Mouse (Mus musculus): ENCODE results near the gene Tns4. TPM values are rescaled to one million over a fixed set of nuclear protein-coding genes. Genes with fewer than 3 reads are reported as not detected.

Gene Tns4
- polyA plus RNA-seq, 1 experiment from 2014 or later = 0.22 TPM

DNA sequence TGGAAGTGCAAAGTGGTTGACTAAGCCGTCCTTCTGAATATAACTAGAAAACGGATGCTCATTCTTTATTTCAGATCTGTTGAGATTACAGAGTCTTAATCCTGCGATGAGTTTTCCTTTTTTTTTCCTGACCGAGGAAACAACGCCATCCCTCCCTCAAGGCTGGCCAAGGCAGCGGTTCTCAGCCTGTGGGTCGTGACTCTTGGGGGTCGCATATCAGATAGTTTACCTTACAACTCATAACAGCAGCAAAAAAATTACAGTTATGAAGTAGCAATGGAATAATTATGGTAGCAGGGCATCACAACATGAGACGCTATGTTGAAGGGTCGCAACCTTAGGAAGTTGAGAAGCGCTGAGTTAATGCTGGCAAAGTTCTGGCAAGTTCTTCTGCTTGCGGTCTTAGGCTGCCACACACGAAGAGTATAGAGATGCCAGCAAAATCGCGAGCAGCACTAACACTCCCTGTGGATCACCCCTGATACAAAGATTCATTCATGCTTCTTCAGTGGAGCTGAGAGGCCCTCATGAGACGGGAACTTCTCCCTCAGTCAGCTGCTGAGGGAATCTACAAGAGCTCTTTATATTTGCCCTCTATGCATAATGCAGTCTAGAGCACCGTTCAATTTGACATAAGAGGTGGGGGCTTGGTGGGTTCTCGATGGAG is 64.5 kb downstream of the Tns4 start:
- Histone ChIP-seq H3K4me1 (ENCODE audit: control insufficient read depth, insufficient read depth, low read length) (peaks cover 8% of the 10 kb centered on the region), H3K9me3 (ENCODE audit: control insufficient read depth, low read length) (no peaks in the 10 kb centered on the region), H3K4me2 (ENCODE audit: low read length) (peak overlapping the region; percentile 77), H3K9ac (replicated peaks; ENCODE audit: low read length) (no peak overlapping the region; the same call in 1 of the 2 replicates), H3K27me3 (ENCODE audit: control insufficient read depth, insufficient read depth, low read length) (no peaks in the 10 kb centered on the region), H3K27ac (replicated peaks; ENCODE audit: low read depth, low read length) (no peak overlapping the region), H3K36me3 (ENCODE audit: control insufficient read depth, insufficient read depth, low read length) (no peaks in the 10 kb centered on the region), H3K4me3 (replicated peaks; ENCODE audit: low read depth, low read length) (peak overlapping the region; percentile 57)
- ATAC-seq (ENCODE audit: low FRiP score, low TSS enrichment) (peak; percentile 46; the same call in 1 of the 2 replicates), DNase-seq (no peak)
- 53% methylated on average over 18 of the region's 18 CpGs for WGBS

DNA sequence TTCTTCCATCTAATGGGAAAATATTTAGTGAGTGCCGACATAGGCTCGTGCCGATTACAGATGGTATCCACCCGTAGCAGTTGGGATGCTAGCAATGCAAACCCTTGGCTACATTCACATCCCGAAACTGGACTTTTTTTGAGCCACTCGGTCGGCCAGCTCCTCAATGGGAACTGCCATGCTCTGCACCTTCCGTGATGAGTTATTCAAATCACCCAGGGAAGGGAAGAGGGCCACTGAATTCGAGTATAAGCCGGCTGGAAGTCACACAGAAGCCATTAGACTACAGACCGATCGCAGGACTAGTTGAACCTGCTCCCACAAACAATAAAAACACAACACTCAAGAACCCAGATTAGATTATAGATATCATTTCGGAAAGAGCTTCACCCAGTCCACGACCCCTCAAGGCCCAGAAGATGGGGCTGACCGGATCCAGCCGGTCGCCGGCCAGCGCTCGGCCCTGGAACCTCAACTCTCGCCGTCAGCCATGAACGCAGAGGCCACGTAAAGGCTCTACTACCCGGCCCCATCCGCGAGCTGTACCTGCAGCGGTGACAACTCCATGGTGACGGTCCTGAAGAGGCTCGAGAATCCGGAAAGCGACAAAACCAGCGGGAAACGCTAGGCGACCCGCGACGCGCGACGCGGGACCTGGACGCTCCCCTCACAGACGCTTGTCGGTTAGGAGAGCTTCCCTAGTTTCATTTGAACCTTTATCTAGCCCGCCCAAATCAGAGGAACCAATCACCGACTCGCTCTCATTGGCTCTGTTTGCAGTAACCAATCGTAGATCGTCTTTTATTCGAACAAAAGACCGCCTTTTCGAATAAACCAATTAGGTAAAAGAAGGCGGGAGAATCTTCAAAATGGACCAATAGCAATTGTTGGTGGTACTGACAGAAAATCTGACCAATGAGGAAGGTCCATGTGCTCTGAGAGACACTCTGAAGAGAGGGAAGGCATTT is 65.3 kb downstream of the Tns4 start, which contains the start of gene Top2a:
TSS of gene Top2a (minus strand) at position 690 of the 968 bp plus-strand sequence.
- Histone ChIP-seq H3K4me1 (ENCODE audit: control insufficient read depth, insufficient read depth, low read length) (peaks cover 8% of the 10 kb centered on the region), H3K27ac (replicated peaks; ENCODE audit: low read depth, low read length) (no peak within 1 kb of the TSS)
- under 1% methylated on average over 54 of the region's 54 CpGs for WGBS

DNA sequence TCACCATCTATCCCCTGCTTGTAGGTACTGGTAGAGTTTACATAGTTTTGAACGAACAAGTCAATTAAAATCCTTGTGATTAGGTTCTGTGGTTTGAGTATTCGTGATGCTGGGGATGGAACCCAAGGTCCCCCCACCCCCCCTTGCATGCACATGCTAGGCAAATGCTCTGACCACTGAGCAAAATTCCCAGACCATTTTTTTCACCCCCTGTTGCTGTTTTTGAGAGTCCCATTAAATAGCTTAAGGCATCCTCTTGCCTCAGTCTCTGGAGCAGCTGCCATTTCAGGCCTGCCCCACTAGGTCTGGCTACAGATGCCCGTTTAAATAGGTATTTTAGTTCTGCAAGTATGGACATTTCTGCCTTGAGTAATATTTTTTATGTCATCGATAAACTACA is 66.0 kb downstream of the Tns4 start:
- Histone ChIP-seq H3K27me3 (ENCODE audit: control insufficient read depth, insufficient read depth, low read length) (no peaks in the 10 kb centered on the region), H3K9ac (replicated peaks; ENCODE audit: low read length) (peak overlapping the region; percentile 43; the same call in 1 of the 2 replicates), H3K9me3 (ENCODE audit: control insufficient read depth, low read length) (no peaks in the 10 kb centered on the region), H3K4me3 (replicated peaks; ENCODE audit: low read depth, low read length) (peak overlapping the region; percentile 57), H3K36me3 (ENCODE audit: control insufficient read depth, insufficient read depth, low read length) (no peaks in the 10 kb centered on the region), H3K4me1 (ENCODE audit: control insufficient read depth, insufficient read depth, low read length) (peaks cover 8% of the 10 kb centered on the region), H3K4me2 (ENCODE audit: low read length) (peak overlapping the region; percentile 77), H3K27ac (replicated peaks; ENCODE audit: low read depth, low read length) (no peak overlapping the region)
- WGBS = 8% methylated on average over 4 of the region's 4 CpGs
- no peak for ATAC-seq (ENCODE audit: low FRiP score, low TSS enrichment)
- DNase-seq = no peak

More for the DNA sequence above, 65.3 kb downstream of the Tns4 start, which contains the start of gene Top2a:
- peak; percentile 98 for DNase-seq
- Histone ChIP-seq H3K27me3 (ENCODE audit: control insufficient read depth, insufficient read depth, low read length) (no peaks in the 10 kb centered on the region), H3K4me3 (replicated peaks; ENCODE audit: low read depth, low read length) (peak within 1 kb of the TSS; percentile 57), H3K36me3 (ENCODE audit: control insufficient read depth, insufficient read depth, low read length) (no peaks in the 10 kb centered on the region), H3K9ac (replicated peaks; ENCODE audit: low read length) (peak within 1 kb of the TSS; percentile 43), H3K4me2 (ENCODE audit: low read length) (peak within 1 kb of the TSS; percentile 77), H3K9me3 (ENCODE audit: control insufficient read depth, low read length) (no peaks in the 10 kb centered on the region)
- ATAC-seq (ENCODE audit: low FRiP score, low TSS enrichment) = peak; percentile 91

DNA sequence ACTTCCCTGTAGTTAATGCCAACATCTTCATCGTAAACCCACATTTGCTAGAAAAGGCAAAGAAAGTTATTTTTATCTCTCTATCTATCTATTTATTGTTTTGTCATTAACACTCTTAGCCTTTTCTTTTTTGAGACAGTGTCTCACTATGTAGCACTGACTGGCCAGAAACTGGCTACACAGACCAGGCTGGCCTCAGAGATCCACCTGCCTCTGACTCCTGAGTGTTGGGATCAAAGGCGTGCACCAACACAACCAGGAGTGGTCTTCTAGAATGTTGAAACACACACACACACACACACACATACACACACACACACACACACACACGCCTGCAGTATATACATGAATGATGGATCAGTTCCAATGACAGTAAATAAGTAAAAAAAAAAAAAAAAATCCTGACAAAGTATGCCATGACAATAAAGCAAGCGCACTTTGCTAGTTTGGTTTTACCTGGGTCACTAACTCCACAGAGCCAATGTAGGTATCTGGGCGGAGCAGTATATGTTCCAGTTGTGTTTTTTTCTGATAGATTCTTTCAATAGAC is 66.6 kb downstream of the Tns4 start:
- DNase-seq (no peak), ATAC-seq (ENCODE audit: low FRiP score, low TSS enrichment) (no peak)
- H3K9me3 ChIP-seq (ENCODE audit: control insufficient read depth, low read length) = no peaks in the 10 kb centered on the region
- no peaks in the 10 kb centered on the region for H3K27me3 ChIP-seq (ENCODE audit: control insufficient read depth, insufficient read depth, low read length)
- whole genome bisulfite sequencing = 77% methylated on average over 5 of the region's 5 CpGs
- H3K36me3 ChIP-seq (ENCODE audit: control insufficient read depth, insufficient read depth, low read length) = no peaks in the 10 kb centered on the region
- H3K4me2 ChIP-seq (ENCODE audit: low read length) = peak overlapping the region; percentile 77
- peak overlapping the region; percentile 57 for H3K4me3 ChIP-seq (replicated peaks; ENCODE audit: low read depth, low read length)
- H3K27ac ChIP-seq (replicated peaks; ENCODE audit: low read depth, low read length) = no peak overlapping the region
- peaks cover 8% of the 10 kb centered on the region for H3K4me1 ChIP-seq (ENCODE audit: control insufficient read depth, insufficient read depth, low read length)
- H3K9ac ChIP-seq (replicated peaks; ENCODE audit: low read length) = no peak overlapping the region

- ATAC-seq (ENCODE audit: low FRiP score, low TSS enrichment) (no peak), DNase-seq (no peak)
- no peak overlapping the region for H3K4me2 ChIP-seq (ENCODE audit: low read length)
- no peaks in the 10 kb centered on the region for H3K27me3 ChIP-seq (ENCODE audit: control insufficient read depth, insufficient read depth, low read length)
- H3K4me3 ChIP-seq (replicated peaks; ENCODE audit: low read depth, low read length) = no peak overlapping the region
- no peaks in the 10 kb centered on the region for H3K9me3 ChIP-seq (ENCODE audit: control insufficient read depth, low read length)
- no peak overlapping the region for H3K9ac ChIP-seq (replicated peaks; ENCODE audit: low read length)
- H3K27ac ChIP-seq (replicated peaks; ENCODE audit: low read depth, low read length) = no peak overlapping the region
- 94% methylated on average over 6 of the region's 6 CpGs for WGBS
- H3K36me3 ChIP-seq (ENCODE audit: control insufficient read depth, insufficient read depth, low read length) = 0 out of 2 replicates have a peak, but pooled peaks cover 4% of the 10 kb centered on the region
- peaks cover 8% of the 10 kb centered on the region for H3K4me1 ChIP-seq (ENCODE audit: control insufficient read depth, insufficient read depth, low read length)
These were observed 69.3 kb downstream of the Tns4 start for GRCm38 (mm10) chr11:99019844-99020243.

Other genes with a start within 250 kb of the Tns4 start
- gene Wipf2, start 225.7 kb downstream of the Tns4 start, polyA plus RNA-seq (2014; fragmentation: Nextera tagmentation; extraction: Ambion mirVana) = 5.4 and 6.1 TPM in 2 replicates
- 2.5 and 5.6 TPM in 2 replicates for gene Cdc6, start 181.5 kb downstream of the Tns4 start, polyA plus RNA-seq (2014; fragmentation: Nextera tagmentation; extraction: Ambion mirVana)
- gene Rara, start 161.5 kb downstream of the Tns4 start, polyA plus RNA-seq (2014; fragmentation: Nextera tagmentation; extraction: Ambion mirVana) = 8.8 and 11.0 TPM in 2 replicates
- gene Gjd3, start 106.3 kb downstream of the Tns4 start, polyA plus RNA-seq (2014; fragmentation: Nextera tagmentation; extraction: Ambion mirVana) = 0.70 and 2.0 TPM in 2 replicates
- gene Top2a, start 65.1 kb downstream of the Tns4 start, polyA plus RNA-seq (2014; fragmentation: Nextera tagmentation; extraction: Ambion mirVana) = 24.9 and 67.9 TPM in 2 replicates
- 55.0 and 111 TPM in 2 replicates for gene Igfbp4, start 48.1 kb downstream of the Tns4 start, polyA plus RNA-seq (2014; fragmentation: Nextera tagmentation; extraction: Ambion mirVana)
- gene Ccr7, start 65.8 kb upstream of the Tns4 start, polyA plus RNA-seq (2014; fragmentation: Nextera tagmentation; extraction: Ambion mirVana) = 0.45 TPM in 1 of 2 replicates, not detected in the other
- 173 and 222 TPM in 2 replicates for gene Smarce1, start 141.7 kb upstream of the Tns4 start, polyA plus RNA-seq (2014; fragmentation: Nextera tagmentation; extraction: Ambion mirVana)
- 4.1 and 6.9 TPM in 2 replicates for gene Krt222, start 154.8 kb upstream of the Tns4 start, polyA plus RNA-seq (2014; fragmentation: Nextera tagmentation; extraction: Ambion mirVana)
- not detected in 2 replicates for gene Krt24, start 196.0 kb upstream of the Tns4 start, polyA plus RNA-seq (2014; fragmentation: Nextera tagmentation; extraction: Ambion mirVana)
- 0.11 TPM in 1 of 2 replicates, not detected in the other for gene Krt25, start 233.6 kb upstream of the Tns4 start, polyA plus RNA-seq (2014; fragmentation: Nextera tagmentation; extraction: Ambion mirVana)
- 0.28 and 0.51 TPM in 2 replicates for gene Krt26, start 248.7 kb upstream of the Tns4 start, polyA plus RNA-seq (2014; fragmentation: Nextera tagmentation; extraction: Ambion mirVana)